Mouse (Mus musculus): ENCODE results near the gene Leprot.

DNA sequence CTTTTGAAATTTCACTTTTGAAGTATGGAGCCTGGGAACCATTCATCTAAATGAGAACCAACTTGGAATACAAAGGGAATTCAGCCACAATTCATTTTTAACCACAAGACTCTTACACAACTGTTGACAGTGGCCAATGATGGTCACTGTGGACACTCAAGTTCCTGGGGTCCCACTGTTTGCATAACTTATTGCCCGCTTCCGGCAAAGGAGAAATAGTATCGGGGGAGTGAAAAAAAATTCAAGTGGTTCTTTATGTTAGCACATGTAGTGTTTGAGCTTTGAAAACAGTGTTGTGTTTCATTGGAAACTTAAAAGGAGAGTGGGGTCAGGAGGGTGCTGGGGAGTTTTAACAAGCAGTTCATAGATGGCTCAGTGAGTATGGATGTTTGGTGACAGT, 60.4 kb downstream of the Leprot start:
- TF ChIP-seq CTCF (conservative IDR thresholded peaks at IDR 0.05; ENCODE audit: low read length) (no peak), POU5F1 (IDR thresholded peaks at IDR 0.05; ENCODE audit: borderline replicate concordance, low read length) (no peak), NANOG (IDR thresholded peaks at IDR 0.05; ENCODE audit: borderline replicate concordance, low read length) (no peak)
